Mouse (Mus musculus) cerebellum, adult 2 months (tissue): ENCODE measurements at regions not wholly inside any gene's neighbourhood (a gene's known extent, or its start where the extent isn't known, plus 50 kb on each side); places are given as distances from the start of the nearest gene placed in this dataset.

Experiments
- CTCF ChIP-seq: fragments of 200-500 bp; IDR thresholded peaks from 2 replicates; pipeline ENCODE4 v1.5.1; 2011; ENCODE audit warnings: low read depth, mild to moderate bottlenecking, control low read depth, low read length, moderate library complexity, borderline replicate concordance; ENCODE audit not compliant: insufficient read depth
- POLR2A ChIP-seq: fragments of 200-500 bp; IDR thresholded peaks from 2 replicates; pipeline ENCODE4 v1.6.1; 2011; ENCODE audit warnings: low read length, control low read depth, borderline replicate concordance; ENCODE audit not compliant: insufficient read depth

DNA sequence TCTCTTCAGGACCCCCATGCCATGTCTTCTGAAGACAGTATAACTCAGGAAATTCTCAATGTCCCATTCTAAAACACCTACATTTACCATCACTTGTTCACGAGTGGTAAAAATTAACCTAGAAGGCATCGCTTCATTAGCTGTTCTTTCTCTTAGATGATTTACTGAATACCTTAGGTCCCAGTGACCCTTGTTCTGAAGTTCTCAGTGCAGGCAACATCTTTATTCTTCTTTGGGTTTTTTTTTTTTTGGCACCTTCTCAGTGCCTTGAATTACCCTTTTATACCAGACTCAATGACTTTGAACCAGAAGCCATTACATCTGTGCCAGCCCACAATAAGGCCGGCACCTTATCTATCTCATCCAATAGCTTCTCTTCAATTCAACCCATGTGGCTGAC lies 167.1 kb upstream of the Usp24 start:
- TF ChIP-seq POLR2A: no peak
- no peak for TF ChIP-seq CTCF
